Mouse (Mus musculus) hindbrain, embryonic 10.5 days (tissue): ENCODE results near the gene Vasn. TPM values are rescaled to one million over a fixed set of nuclear protein-coding genes. Genes with fewer than 3 reads are reported as not detected.

Experiments
- DNase-seq: peaks from one replicate; pipeline ENCODE4 v3.0.0-alpha.2; 2017; ENCODE audit warnings: low spot score
- H3K27ac ChIP-seq: fragments of 300-500 bp; sonication (generic); 2 replicates; pipeline ENCODE4 v1.5.1; 2016; ENCODE audit warnings: mild to moderate bottlenecking, moderate library complexity
- H3K27me3 ChIP-seq: fragments of 300-500 bp; sonication (generic); 2 replicates; pipeline ENCODE4 v1.6.1; 2016; ENCODE audit warnings: mild to moderate bottlenecking; ENCODE audit not compliant: poor library complexity, insufficient read depth, severe bottlenecking
- H3K36me3 ChIP-seq: fragments of 300-500 bp; sonication (generic); 2 replicates; pipeline ENCODE4 v1.6.1; 2016; ENCODE audit warnings: mild to moderate bottlenecking, moderate library complexity
- H3K4me1 ChIP-seq: fragments of 300-500 bp; sonication (generic); replicated peaks from 2 replicates; pipeline ENCODE4 v1.6.1; 2016; ENCODE audit warnings: mild to moderate bottlenecking
- H3K4me3 ChIP-seq: fragments of 300-500 bp; sonication (generic); 2 replicates; pipeline ENCODE4 v1.5.1; 2016; ENCODE audit warnings: mild to moderate bottlenecking, moderate library complexity
- H3K9me3 ChIP-seq: fragments of 300-500 bp; sonication (generic); 2 replicates; pipeline ENCODE4 v1.6.1; 2016; ENCODE audit warnings: mild to moderate bottlenecking, moderate library complexity
- WGBS: fragments of 180-500 bp; shearing (Covaris S2); methylation state at CpG from one replicate; pipeline ENCODE4 v1.1.7; 2016; 5-methylcytosine and 5-hydroxymethylcytosine counted together
- polyA plus RNA-seq: library from polyadenylated mRNA; unstranded; fragments of >200 nt; fragmentation: Nextera tagmentation; extraction: Ambion mirVana; gene quantifications from 2 replicates; pipeline ENCODE4 v1.2.1, GENCODE M21; 2016

Gene Vasn
- polyA plus RNA-seq, 1 experiment from 2014 or later = 12.6 TPM

- Histone ChIP-seq H3K36me3 (peaks cover 66% of the 10 kb centered on the region), H3K4me3 (no peak overlapping the region), H3K27me3 (no peaks in the 10 kb centered on the region), H3K27ac (peak overlapping the region; percentile 37), H3K4me1 (peaks cover 77% of the 10 kb centered on the region), H3K9me3 (no peaks in the 10 kb centered on the region)
- DNase-seq = no peak
- WGBS = 90% methylated on average over 3 of the region's 3 CpGs
These were observed 10.4 kb downstream of the Vasn start for GRCm38 (mm10) chr16:4650161-4650560.

- no peaks in the 10 kb centered on the region for H3K9me3 ChIP-seq
- H3K27ac ChIP-seq = peak overlapping the region; percentile 75
- peaks cover 78% of the 10 kb centered on the region for H3K4me1 ChIP-seq
- H3K27me3 ChIP-seq = no peaks in the 10 kb centered on the region
- no peak overlapping the region for H3K4me3 ChIP-seq
- H3K36me3 ChIP-seq = peaks cover 73% of the 10 kb centered on the region
- 78% methylated on average over 1 of the region's 1 CpGs for WGBS
- no peak for DNase-seq
These were observed 11.3 kb downstream of the Vasn start for GRCm38 (mm10) chr16:4651081-4651480.

GRCm38 (mm10) chr16:4651624-4652023, 11.9 kb downstream of the Vasn start:
- DNase-seq = peak; percentile 74
- peak overlapping the region; percentile 75 for H3K27ac ChIP-seq
- no peaks in the 10 kb centered on the region for H3K9me3 ChIP-seq
- peaks cover 78% of the 10 kb centered on the region for H3K4me1 ChIP-seq
- no peak overlapping the region for H3K4me3 ChIP-seq
- WGBS = 68% methylated on average over 7 of the region's 7 CpGs
- no peaks in the 10 kb centered on the region for H3K27me3 ChIP-seq
- H3K36me3 ChIP-seq = peaks cover 77% of the 10 kb centered on the region

GRCm38 (mm10) chr16:4652707-4653416, 13.1 kb downstream of the Vasn start:
- Histone ChIP-seq H3K27ac (peak overlapping the region; percentile 75), H3K9me3 (no peaks in the 10 kb centered on the region), H3K36me3 (peaks cover 79% of the 10 kb centered on the region), H3K4me1 (peaks cover 71% of the 10 kb centered on the region), H3K4me3 (no peak overlapping the region), H3K27me3 (no peaks in the 10 kb centered on the region)
- no peak for DNase-seq
- WGBS = 68% methylated on average over 4 of the region's 4 CpGs

GRCm38 (mm10) chr16:4654706-4655105, 15.0 kb downstream of the Vasn start:
- H3K36me3 ChIP-seq = peaks cover 67% of the 10 kb centered on the region
- 83% methylated on average over 10 of the region's 10 CpGs for WGBS
- no peaks in the 10 kb centered on the region for H3K27me3 ChIP-seq
- no peaks in the 10 kb centered on the region for H3K9me3 ChIP-seq
- no peak overlapping the region for H3K4me3 ChIP-seq
- peak overlapping the region; percentile 72; the same call in 1 of the 2 replicates for H3K27ac ChIP-seq
- peaks cover 64% of the 10 kb centered on the region for H3K4me1 ChIP-seq
- no peak for DNase-seq

GRCm38 (mm10) chr16:4655251-4655734, 15.6 kb downstream of the Vasn start:
- Histone ChIP-seq H3K4me1 (peaks cover 64% of the 10 kb centered on the region), H3K27ac (peak overlapping the region; percentile 72), H3K9me3 (no peaks in the 10 kb centered on the region), H3K4me3 (no peak overlapping the region), H3K36me3 (peaks cover 61% of the 10 kb centered on the region), H3K27me3 (no peaks in the 10 kb centered on the region)
- WGBS = 77% methylated on average over 4 of the region's 4 CpGs
- no peak for DNase-seq

- no peaks in the 10 kb centered on the region for H3K9me3 ChIP-seq
- no peaks in the 10 kb centered on the region for H3K27me3 ChIP-seq
- H3K4me1 ChIP-seq = peaks cover 63% of the 10 kb centered on the region
- DNase-seq = no peak
- WGBS = 43% methylated on average over 11 of the region's 11 CpGs
- H3K36me3 ChIP-seq = peaks cover 62% of the 10 kb centered on the region
- H3K4me3 ChIP-seq = no peak overlapping the region
- H3K27ac ChIP-seq = peak overlapping the region; percentile 72
These were observed 16.2 kb downstream of the Vasn start for GRCm38 (mm10) chr16:4655764-4656570.

- WGBS = 71% methylated on average over 9 of the region's 9 CpGs
- H3K9me3 ChIP-seq = no peaks in the 10 kb centered on the region
These were observed 16.9 kb downstream of the Vasn start for GRCm38 (mm10) chr16:4656571-4657081.

GRCm38 (mm10) chr16:4658781-4659245, 19.1 kb downstream of the Vasn start:
- WGBS = 22% methylated on average over 11 of the region's 11 CpGs
- peaks cover 48% of the 10 kb centered on the region for H3K36me3 ChIP-seq
- DNase-seq = peak; percentile 76
- H3K9me3 ChIP-seq = no peaks in the 10 kb centered on the region
- H3K4me3 ChIP-seq = no peak overlapping the region
- peaks cover 41% of the 10 kb centered on the region for H3K4me1 ChIP-seq
- peak overlapping the region; percentile 74 for H3K27ac ChIP-seq
- no peaks in the 10 kb centered on the region for H3K27me3 ChIP-seq

More at GRCm38 (mm10) chr16:4656571-4657081, 16.9 kb downstream of the Vasn start:
- H3K27me3 ChIP-seq = no peaks in the 10 kb centered on the region
- peak overlapping the region; percentile 72 for H3K27ac ChIP-seq
- no peak for DNase-seq
- H3K4me3 ChIP-seq = no peak overlapping the region
- H3K36me3 ChIP-seq = peaks cover 62% of the 10 kb centered on the region
- peaks cover 57% of the 10 kb centered on the region for H3K4me1 ChIP-seq

GRCm38 (mm10) chr16:4659326-4659725, 19.6 kb downstream of the Vasn start:
- Histone ChIP-seq H3K4me1 (peaks cover 40% of the 10 kb centered on the region), H3K27me3 (no peaks in the 10 kb centered on the region), H3K4me3 (no peak overlapping the region), H3K36me3 (peaks cover 48% of the 10 kb centered on the region), H3K9me3 (no peaks in the 10 kb centered on the region), H3K27ac (peak overlapping the region; percentile 74)
- DNase-seq = no peak
- WGBS = 23% methylated on average over 2 of the region's 2 CpGs

GRCm38 (mm10) chr16:4661605-4662004, 21.9 kb downstream of the Vasn start:
- DNase-seq = no peak
- H3K27me3 ChIP-seq = no peaks in the 10 kb centered on the region
- peaks cover 51% of the 10 kb centered on the region for H3K36me3 ChIP-seq
- H3K9me3 ChIP-seq = no peaks in the 10 kb centered on the region
- no peak overlapping the region for H3K27ac ChIP-seq
- peaks cover 17% of the 10 kb centered on the region for H3K4me1 ChIP-seq
- H3K4me3 ChIP-seq = no peak overlapping the region
- 73% methylated on average over 2 of the region's 2 CpGs for WGBS

- Histone ChIP-seq H3K27ac (no peak overlapping the region), H3K4me3 (no peak overlapping the region), H3K4me1 (peaks cover 6% of the 10 kb centered on the region), H3K36me3 (peaks cover 63% of the 10 kb centered on the region), H3K9me3 (no peaks in the 10 kb centered on the region), H3K27me3 (no peaks in the 10 kb centered on the region)
- 81% methylated on average over 2 of the region's 2 CpGs for WGBS
- DNase-seq = no peak
These were observed 24.1 kb downstream of the Vasn start for GRCm38 (mm10) chr16:4663806-4664205.

GRCm38 (mm10) chr16:4665726-4666125, 26.0 kb downstream of the Vasn start:
- peaks cover 73% of the 10 kb centered on the region for H3K36me3 ChIP-seq
- no peak overlapping the region for H3K27ac ChIP-seq
- WGBS = 98% methylated on average over 2 of the region's 2 CpGs

More at GRCm38 (mm10) chr16:4665726-4666125, 26.0 kb downstream of the Vasn start:
- no peak for DNase-seq
- Histone ChIP-seq H3K9me3 (no peaks in the 10 kb centered on the region), H3K27me3 (no peaks in the 10 kb centered on the region), H3K4me1 (no peaks in the 10 kb centered on the region), H3K4me3 (no peak overlapping the region)
